In the genomic region with DNA sequence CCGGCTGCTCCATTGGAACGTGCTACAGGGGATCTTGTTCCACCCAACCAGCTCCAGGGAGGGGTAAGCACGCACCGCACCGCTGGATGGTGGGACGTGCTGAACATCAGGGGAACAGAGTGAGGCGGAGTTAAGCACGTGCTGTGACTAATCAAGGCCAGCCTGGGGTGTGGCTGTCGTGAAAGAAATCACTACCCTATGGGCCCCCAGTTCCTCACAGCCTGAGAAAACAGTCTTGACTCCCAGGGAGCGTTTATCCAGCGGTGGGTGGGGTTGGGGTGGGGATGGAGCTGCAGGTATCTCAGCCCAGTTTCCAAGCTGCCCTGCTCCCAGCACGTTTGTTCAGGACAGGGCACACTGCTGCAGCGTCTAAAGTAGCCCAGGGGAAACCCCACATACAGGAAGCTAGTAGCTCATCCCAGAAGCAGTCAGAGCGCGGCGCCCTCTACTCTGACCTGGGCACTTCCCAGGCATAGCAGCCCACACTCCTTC, we compare ENCODE assay signal across 8 mouse cellular contexts.
DNase-seq lines count a peak whose midpoint lies in the region; ATAC-seq and TF ChIP-seq lines count a peak whose summit lies in the region.

No protein-coding gene starts in this region.

- no peak for TF ChIP-seq CTCF in gastrocnemius, adult 2 months (IDR thresholded peaks at IDR 0.05)
- TF ChIP-seq CTCF in liver, postnatal 0 days (IDR thresholded peaks at IDR 0.05; ENCODE audit: low read depth), result no peak
- TF ChIP-seq CTCF in thymus, adult 2 months (IDR thresholded peaks at IDR 0.05; ENCODE audit: borderline replicate concordance, control insufficient read depth, extremely low read depth, insufficient read depth, low read length, poor library complexity), result no peak

- peak; percentile 18 for DNase-seq in gastrocnemius, adult 2 months
- no peak for DNase-seq in gastrocnemius, postnatal 4 days (ENCODE audit: low spot score in 2 of 2)
- peak; percentile 10 to 19 for DNase-seq in adrenal gland, postnatal 36 days
- DNase-seq in heart, postnatal 4 days, result peak; percentile 31
- DNase-seq in liver, postnatal 0 days, result peak; percentile 49
- DNase-seq in thymus, adult 2 months, result peak; percentile 32
- no peak for DNase-seq in adipocyte (ENCODE audit: low spot score)
- no peak for DNase-seq in ovary, postnatal 36 days (ENCODE audit: low spot score)

- no peak overlapping the region for H3K9ac ChIP-seq in liver, postnatal 0 days (replicated peaks)

- peak; percentile 78 for ATAC-seq in liver, postnatal 0 days

- 4% methylated on average over 16 of the region's 16 CpGs for WGBS in liver, postnatal 0 days (ENCODE audit: insufficient replicate concordance)
- 23% methylated on average over 16 of the region's 16 CpGs for WGBS in thymus, adult 2 months

- H3K27me3 ChIP-seq in liver, postnatal 0 days (ENCODE audit: insufficient read depth, low read length), result no peaks in the 10 kb centered on the region
- H3K27me3 ChIP-seq in thymus, adult 2 months (ENCODE audit: control insufficient read depth, insufficient read depth, low read length), result no peaks in the 10 kb centered on the region

- peaks cover 35% of the 10 kb centered on the region for H3K4me1 ChIP-seq in liver, postnatal 0 days (ENCODE audit: insufficient read depth)
- H3K4me1 ChIP-seq in thymus, adult 2 months (replicated peaks; ENCODE audit: control insufficient read depth, insufficient read depth, low read length), result peaks cover 35% of the 10 kb centered on the region

- no peak for TF ChIP-seq POLR2A in thymus, adult 2 months (IDR thresholded peaks at IDR 0.05; ENCODE audit: control insufficient read depth, extremely low read depth, insufficient read depth, low read length, poor library complexity)

- no peak overlapping the region for H3K4me3 ChIP-seq in gastrocnemius, adult 2 months
- H3K4me3 ChIP-seq in liver, postnatal 0 days (ENCODE audit: low read depth, low read length), result 0 out of 2 replicates have a peak overlapping the region, but pooled peaks have one; percentile 6
- 0 out of 2 replicates have a peak overlapping the region, but pooled peaks have one; percentile 2 for H3K4me3 ChIP-seq in thymus, adult 2 months (ENCODE audit: control insufficient read depth, insufficient read depth, low read length)

- no peak overlapping the region for H3K27ac ChIP-seq in gastrocnemius, adult 2 months
- H3K27ac ChIP-seq in liver, postnatal 0 days (ENCODE audit: low read depth), result peak overlapping the region; percentile 52; the same call in 1 of the 2 replicates
- no peak overlapping the region for H3K27ac ChIP-seq in thymus, adult 2 months (ENCODE audit: control insufficient read depth, insufficient read depth, low read length)

- H3K36me3 ChIP-seq in liver, postnatal 0 days (replicated peaks; ENCODE audit: insufficient read depth, low read length), result no peaks in the 10 kb centered on the region
- no peaks in the 10 kb centered on the region for H3K36me3 ChIP-seq in thymus, adult 2 months (ENCODE audit: control insufficient read depth, insufficient read depth, low read length)

- intact Hi-C loops in gastrocnemius, adult 2 months (cut with DNase I), result no loop called here

- no peak for TF ChIP-seq EP300 in liver, postnatal 0 days (IDR thresholded peaks at IDR 0.05; ENCODE audit: low read depth)

- H3K4me2 ChIP-seq in liver, postnatal 0 days (ENCODE audit: low read depth, low read length), result peak overlapping the region; percentile 59

- H3K9me3 ChIP-seq in liver, postnatal 0 days (ENCODE audit: low read length), result peaks cover 5% of the 10 kb centered on the region; the same call in 1 of the 2 replicates

Comparison
In these comparisons a context has a peak if more than half of its experiments do, and no peak if none do; other contexts are left out.
1. DNase-seq: peak in gastrocnemius, adult 2 months (single experiment), adrenal gland, postnatal 36 days (2 of 2), heart, postnatal 4 days (single experiment), liver, postnatal 0 days (single experiment) and thymus, adult 2 months (single experiment); none in gastrocnemius, postnatal 4 days (0 of 2), adipocyte (single experiment) and ovary, postnatal 36 days (single experiment).